In genomic region chr5:148943444-148943843, GRCm38 (mm10) we compare ENCODE assay signal across 29 mouse cellular contexts. TPM values are rescaled to one million over a fixed set of nuclear protein-coding genes. Genes with fewer than 3 reads are reported as not detected.
DNase-seq lines count a peak whose midpoint lies in the region; ATAC-seq and TF ChIP-seq lines count a peak whose summit lies in the region.
"Had no signal": no experiment of that assay in that cellular context is flagged by ENCODE, and none has a peak within 500 bp of the region (broad histone marks: within the 10 kb centered on the region; RNA-seq: fewer than 3 reads in every experiment).

No protein-coding gene starts in this region.

- no peak for DNase-seq in kidney, postnatal 36 days
- no peak for DNase-seq in ES-E14 (ENCODE audit: low read depth, low spot score)
- no peak for DNase-seq in c-Kit-positive CD71-positive TER-119-positive erythroid progenitor cells, embryonic 14.5 days (ENCODE audit: low spot score)
- no peak for DNase-seq in heart, postnatal 10 days
- DNase-seq: adrenal gland, adult 8-10 months; B cell, adult 2 months; cerebellum, adult 9-10 months; cerebellum, postnatal 36 days; gastrocnemius, postnatal 10 days; heart, postnatal 14 days; kidney, adult 11 months; kidney, postnatal 25 days; lung, embryonic 14.5 days; thymus, postnatal 4 days had no signal

- peaks cover 20% of the 10 kb centered on the region for H3K4me1 ChIP-seq in kidney, embryonic 15.5 days
- peaks cover 0 to 3% of the 10 kb centered on the region in 2 experiments; a peak in 1 of 4 replicates for H3K4me1 ChIP-seq in ES-E14 (ENCODE audit: control insufficient read depth in 2 of 2, insufficient read depth in 2 of 2, low read length in 2 of 2, poor library complexity in 1 of 2)
- H3K4me1 ChIP-seq in intestine, embryonic 16.5 days (ENCODE audit: control insufficient read depth, insufficient read depth, low read length), result no peaks in the 10 kb centered on the region
- peaks cover 18% of the 10 kb centered on the region for H3K4me1 ChIP-seq in neural tube, embryonic 13.5 days (replicated peaks)
- H3K4me1 ChIP-seq: forebrain, embryonic 15.5 days; heart, embryonic 13.5 days had no signal

- H3K9me3 ChIP-seq in kidney, embryonic 15.5 days (replicated peaks), result no peaks in the 10 kb centered on the region
- H3K9me3 ChIP-seq in ES-E14 (ENCODE audit: control insufficient read depth, insufficient read depth, low read depth, low read length), result no peaks in the 10 kb centered on the region
- H3K9me3 ChIP-seq in intestine, embryonic 16.5 days (ENCODE audit: control insufficient read depth, low read length), result peaks cover 3% of the 10 kb centered on the region; the same call in 1 of the 2 replicates
- peaks cover 2% of the 10 kb centered on the region; the same call in 1 of the 2 replicates for H3K9me3 ChIP-seq in neural tube, embryonic 13.5 days
- H3K9me3 ChIP-seq: forebrain, embryonic 15.5 days; liver, embryonic 15.5 days had no signal

- WGBS in kidney, embryonic 15.5 days, result 76% methylated on average over 10 of the region's 10 CpGs
- 79% methylated on average over 10 of the region's 10 CpGs for WGBS in intestine, embryonic 16.5 days
- 50% methylated on average over 10 of the region's 10 CpGs for WGBS in neural tube, embryonic 13.5 days

- no peaks in the 10 kb centered on the region for H3K36me3 ChIP-seq in kidney, embryonic 15.5 days
- H3K36me3 ChIP-seq in ES-E14 (ENCODE audit: control insufficient read depth, insufficient read depth, low read length, poor library complexity, severe bottlenecking), result no peaks in the 10 kb centered on the region
- H3K36me3 ChIP-seq in intestine, embryonic 16.5 days (ENCODE audit: control insufficient read depth, insufficient read depth, low read length), result no peaks in the 10 kb centered on the region
- H3K36me3 ChIP-seq in neural tube, embryonic 13.5 days, result no peaks in the 10 kb centered on the region
- H3K36me3 ChIP-seq: forebrain, embryonic 15.5 days; G1E; heart, embryonic 13.5 days; liver, embryonic 15.5 days; midbrain, embryonic 13.5 days had no signal

- intact Hi-C loops in heart, postnatal 10 days (cut with DNase I), result no loop called here

- ATAC-seq in kidney, embryonic 15.5 days (replicated peaks; ENCODE audit: low FRiP score), result no peak
- ATAC-seq in intestine, embryonic 16.5 days, result peak; percentile 33; the same call in 1 of the 2 replicates
- 0 out of 2 replicates have a peak, but pooled peaks have one; percentile 26 for ATAC-seq in neural tube, embryonic 13.5 days (ENCODE audit: low read depth)
- ATAC-seq: forebrain, embryonic 15.5 days; midbrain, embryonic 13.5 days had no signal

- in situ Hi-C loops in ES-E14 (cut with MboI; ENCODE audit: low sequenced_read_pairs in 2 of 2, unreplicated experiment in 2 of 2), result no loop called here

- H3K27ac ChIP-seq in kidney, embryonic 15.5 days, result no peak overlapping the region
- H3K27ac ChIP-seq in ES-E14 (ENCODE audit: insufficient read depth, low read depth, low read length, poor library complexity, severe bottlenecking), result no peak overlapping the region
- no peak overlapping the region for H3K27ac ChIP-seq in intestine, embryonic 16.5 days (ENCODE audit: low read length)
- H3K27ac ChIP-seq in neural tube, embryonic 13.5 days (replicated peaks), result peak overlapping the region; percentile 25; the same call in 1 of the 2 replicates
- H3K27ac ChIP-seq: forebrain, embryonic 15.5 days; heart, embryonic 13.5 days; hindbrain, embryonic 14.5 days; layer of hippocampus, adult 2 months; left cerebral cortex, adult 2 months; liver, embryonic 15.5 days; midbrain, embryonic 13.5 days had no signal

- no peak overlapping the region for H3K9ac ChIP-seq in kidney, embryonic 15.5 days
- H3K9ac ChIP-seq in ES-E14 (ENCODE audit: insufficient read depth, low read depth, low read length, poor library complexity, severe bottlenecking), result peak overlapping the region; percentile 19; the same call in 1 of the 2 replicates
- H3K9ac ChIP-seq in intestine, embryonic 16.5 days (ENCODE audit: low read depth, low read length), result no peak overlapping the region
- H3K9ac ChIP-seq in neural tube, embryonic 13.5 days, result peak overlapping the region; percentile 39; the same call in 1 of the 2 replicates
- H3K9ac ChIP-seq: forebrain, embryonic 15.5 days; heart, embryonic 13.5 days; hindbrain, embryonic 14.5 days; liver, embryonic 15.5 days; lung, embryonic 14.5 days; midbrain, embryonic 13.5 days had no signal

- H3K4me3 ChIP-seq in kidney, embryonic 15.5 days (replicated peaks), result no peak overlapping the region
- no peak overlapping the region for H3K4me3 ChIP-seq in ES-E14 (ENCODE audit: insufficient read depth in 1 of 2, low read depth in 1 of 2, low read length in 2 of 2, poor library complexity in 1 of 2, severe bottlenecking in 1 of 2)
- H3K4me3 ChIP-seq in intestine, embryonic 16.5 days (ENCODE audit: low read length), result no peak overlapping the region
- no peak overlapping the region for H3K4me3 ChIP-seq in neural tube, embryonic 13.5 days
- H3K4me3 ChIP-seq: forebrain, embryonic 15.5 days; heart, embryonic 13.5 days; layer of hippocampus, adult 2 months; left cerebral cortex, adult 2 months; liver, embryonic 15.5 days; midbrain, embryonic 13.5 days had no signal

- H3K4me2 ChIP-seq in kidney, embryonic 15.5 days, result peak overlapping the region; percentile 5; the same call in 1 of the 2 replicates
- no peak overlapping the region for H3K4me2 ChIP-seq in intestine, embryonic 16.5 days (ENCODE audit: low read depth, low read length)
- H3K4me2 ChIP-seq in neural tube, embryonic 13.5 days, result peak overlapping the region; percentile 33
- H3K4me2 ChIP-seq: forebrain, embryonic 15.5 days; heart, embryonic 13.5 days; hindbrain, embryonic 14.5 days; liver, embryonic 15.5 days; lung, embryonic 14.5 days; midbrain, embryonic 13.5 days had no signal

- H3K27me3 ChIP-seq in kidney, embryonic 15.5 days, result no peaks in the 10 kb centered on the region
- no peaks in the 10 kb centered on the region for H3K27me3 ChIP-seq in intestine, embryonic 16.5 days (replicated peaks; ENCODE audit: control insufficient read depth, insufficient read depth, low read length)
- H3K27me3 ChIP-seq in neural tube, embryonic 13.5 days, result no peaks in the 10 kb centered on the region
- H3K27me3 ChIP-seq: forebrain, embryonic 15.5 days; heart, embryonic 13.5 days; liver, embryonic 15.5 days; midbrain, embryonic 13.5 days had no signal

TF ChIP-seq in ES-E14, 5 proteins besides CTCF, POLR2A, EP300 and RAD21:
- TF ChIP-seq HCFC1 (IDR thresholded peaks at IDR 0.05; ENCODE audit: borderline replicate concordance, insufficient read depth, low read length), result no peak
- TF ChIP-seq CHD2 (IDR thresholded peaks at IDR 0.05; ENCODE audit: low read depth, low read length), result no peak
- no peak for TF ChIP-seq MAFK (IDR thresholded peaks at IDR 0.05; ENCODE audit: insufficient read depth, low read depth, low read length)
- no peak for TF ChIP-seq ZC3H11A (IDR thresholded peaks at IDR 0.05; ENCODE audit: borderline replicate concordance, low read depth, low read length)
- no peak for TF ChIP-seq ZNF384 (IDR thresholded peaks at IDR 0.05; ENCODE audit: low read depth, low read length)

RNA-seq across cellular contexts. Expression of gene Katnal1, which starts 14.3 kb away (rescaled TPM):
- 10.1 and 13.7 TPM in 2 replicates for polyA plus RNA-seq in kidney, embryonic 15.5 days (2015; fragmentation: Nextera tagmentation; extraction: Ambion mirVana)
- 5.8 and 6.4 TPM in 2 replicates for total RNA-seq in ES-E14 (2012; rRNA removed)
- polyA plus RNA-seq in intestine, embryonic 16.5 days (2015; fragmentation: Nextera tagmentation; extraction: Ambion mirVana), result 6.4 and 6.9 TPM in 2 replicates
- polyA plus RNA-seq in neural tube, embryonic 13.5 days (2015; fragmentation: Nextera tagmentation; extraction: Ambion mirVana), result 32.0 and 39.8 TPM in 2 replicates
- 1 to 10 TPM; 5.9 to 9.4 TPM for total RNA-seq in heart, postnatal 10 days (2021)
- polyA plus RNA-seq: G1E had no signal

RNA-seq across cellular contexts. Expression of gene Gm42791, which starts 51.5 kb away (rescaled TPM):
- 3.2 TPM in 1 of 2 replicates, not detected in the other for polyA plus RNA-seq in kidney, embryonic 15.5 days (2015; fragmentation: Nextera tagmentation; extraction: Ambion mirVana)
- 0.48 TPM in 1 of 2 replicates, not detected in the other for total RNA-seq in ES-E14 (2012; rRNA removed)
- polyA plus RNA-seq in intestine, embryonic 16.5 days (2015; fragmentation: Nextera tagmentation; extraction: Ambion mirVana), result 0.80 and 1.0 TPM in 2 replicates
- 0.74 and 4.3 TPM in 2 replicates for polyA plus RNA-seq in neural tube, embryonic 13.5 days (2015; fragmentation: Nextera tagmentation; extraction: Ambion mirVana)
- total RNA-seq in heart, postnatal 10 days (2021), result 1 to 10 TPM; 4.1 to 6.0 TPM
- total RNA-seq: G1E; megakaryocyte, adult 5-6 weeks had no signal
- polyA plus RNA-seq: embryonic facial prominence, embryonic 11.5 days; G1E; gonadal fat pad, adult 2 months; limb, embryonic 14.5 days; liver, embryonic 15.5 days had no signal

Comparison
In these comparisons a context has a peak if more than half of its experiments do, and no peak if none do; other contexts are left out.
1. H3K9ac ChIP-seq: peak in ES-E14 (single experiment) and neural tube, embryonic 13.5 days (single experiment); none in kidney, embryonic 15.5 days (single experiment) and intestine, embryonic 16.5 days (single experiment).